Mouse (Mus musculus): Measurements from ENCODE around the gene Xpo6. TPM values are rescaled to one million over a fixed set of nuclear protein-coding genes. Genes with fewer than 3 reads are reported as not detected.

Xpo6 gene
- polyA plus RNA-seq (2014; fragmentation: Illumina TruSeq; extraction: RNeasy Lipid Tissue Mini Kit (QIAGEN cat#74804); ENCODE audit: low read depth, low replicate concordance) = 149 TPM

DNA sequence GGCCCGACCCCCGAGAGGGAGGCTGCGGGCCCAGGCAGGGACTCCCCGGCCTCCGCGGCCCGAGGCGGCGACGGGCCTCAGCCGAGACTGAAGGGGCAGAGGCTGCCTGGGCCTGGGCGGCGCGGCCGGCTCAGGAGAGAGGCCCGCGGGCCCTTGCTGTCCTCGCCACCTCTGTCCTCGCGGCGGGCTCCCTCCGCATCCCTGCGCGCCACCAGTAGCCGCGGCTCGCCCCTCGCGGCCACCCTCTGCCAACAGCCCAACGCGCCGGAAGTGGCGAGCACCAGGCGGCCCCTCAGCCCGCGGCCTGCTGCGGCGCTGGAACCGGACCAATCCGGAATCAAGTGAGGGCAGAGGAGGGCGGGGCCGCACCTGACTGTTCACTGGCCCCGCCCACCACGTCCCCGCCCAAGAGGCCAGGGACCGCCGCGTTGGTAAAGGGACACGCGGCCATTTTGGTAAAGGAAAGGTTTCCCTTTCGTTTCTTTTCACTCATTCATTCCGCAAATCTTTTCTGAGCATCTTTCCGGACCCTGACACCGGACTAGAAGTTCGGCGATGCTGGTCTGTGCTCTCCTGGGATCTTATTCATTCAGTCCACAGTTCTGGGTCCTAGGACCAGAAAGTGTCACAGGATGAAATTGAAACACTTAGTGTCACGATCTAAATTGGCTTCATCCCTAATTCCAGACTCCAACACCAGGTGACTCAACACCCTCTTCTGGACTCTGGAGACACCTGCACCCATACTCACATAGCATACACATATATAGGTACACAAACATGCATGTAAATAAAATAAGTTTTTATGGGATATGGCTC is at the start of gene Xpo6:
Gene Xpo6, minus strand, starts transcription at position 324 of the 819 bp plus-strand sequence.

DNA sequence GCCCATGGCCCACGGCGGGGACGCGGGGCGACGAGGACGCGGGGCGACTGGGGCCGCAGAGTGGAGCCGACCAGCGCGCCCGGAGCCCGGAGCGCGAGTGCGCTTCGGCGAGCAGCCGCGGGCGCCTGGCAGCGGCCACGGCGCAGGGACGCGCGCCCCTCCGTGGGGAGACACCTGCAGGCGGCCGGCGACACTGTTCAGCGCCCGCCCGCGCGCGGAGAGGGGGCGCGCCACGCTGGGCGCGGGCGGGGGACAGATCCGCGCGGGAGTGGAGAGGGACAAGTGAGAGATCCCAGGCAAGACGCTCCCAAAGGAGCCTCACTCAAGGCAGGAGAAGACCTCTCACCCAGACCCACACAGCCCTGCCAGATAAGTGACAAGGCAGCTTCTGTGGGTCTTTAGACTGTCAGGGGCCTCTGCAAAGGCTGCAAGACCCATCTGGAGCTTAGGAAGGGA is 118.0 kb downstream of the Xpo6 start, which contains the start of gene Gsg1l:
Gene Gsg1l, minus strand, starts transcription at position 126 of the 456 bp plus-strand sequence.

Other genes starting within 250 kb of the Xpo6 start
- gene Gsg1l, start 118.1 kb downstream of the Xpo6 start, polyA plus RNA-seq (2014; fragmentation: Illumina TruSeq; extraction: RNeasy Lipid Tissue Mini Kit (QIAGEN cat#74804); ENCODE audit: low read depth, low replicate concordance) = 0.20 TPM
- gene Sbk1, start 72.1 kb upstream of the Xpo6 start, polyA plus RNA-seq (2014; fragmentation: Illumina TruSeq; extraction: RNeasy Lipid Tissue Mini Kit (QIAGEN cat#74804); ENCODE audit: low read depth, low replicate concordance) = 2.2 TPM
- not detected for gene Lat, start 169.1 kb upstream of the Xpo6 start, polyA plus RNA-seq (2014; fragmentation: Illumina TruSeq; extraction: RNeasy Lipid Tissue Mini Kit (QIAGEN cat#74804); ENCODE audit: low read depth, low replicate concordance)
- 0.55 TPM for gene Spns1, start 176.9 kb upstream of the Xpo6 start, polyA plus RNA-seq (2014; fragmentation: Illumina TruSeq; extraction: RNeasy Lipid Tissue Mini Kit (QIAGEN cat#74804); ENCODE audit: low read depth, low replicate concordance)
- gene Nfatc2ip, start 196.2 kb upstream of the Xpo6 start, polyA plus RNA-seq (2014; fragmentation: Illumina TruSeq; extraction: RNeasy Lipid Tissue Mini Kit (QIAGEN cat#74804); ENCODE audit: low read depth, low replicate concordance) = 42.2 TPM
- 0.39 TPM for gene Cd19, start 214.4 kb upstream of the Xpo6 start, polyA plus RNA-seq (2014; fragmentation: Illumina TruSeq; extraction: RNeasy Lipid Tissue Mini Kit (QIAGEN cat#74804); ENCODE audit: low read depth, low replicate concordance)
- 0.59 TPM for gene Rabep2, start 228.3 kb upstream of the Xpo6 start, polyA plus RNA-seq (2014; fragmentation: Illumina TruSeq; extraction: RNeasy Lipid Tissue Mini Kit (QIAGEN cat#74804); ENCODE audit: low read depth, low replicate concordance)

Data from testis, adult 10 weeks (tissue).